Mouse (Mus musculus) stomach, embryonic 15.5 days (tissue): ENCODE data around the gene Itm2c. TPM values are rescaled to one million over a fixed set of nuclear protein-coding genes. Genes with fewer than 3 reads are reported as not detected.

ENCODE experiments used
- ATAC-seq: fragments of 200-750 bp; cut with Nextera tagmentation; 2 replicates; pipeline ENCODE4 v1.8.0; 2017; ENCODE audit warnings: low read depth, moderate number of reproducible peaks, moderate TSS enrichment; ENCODE audit not compliant: insufficient read depth, low FRiP score
- H3K27ac ChIP-seq: fragments of 300-500 bp; sonication (generic); 2 replicates; pipeline ENCODE4 v1.5.1; 2015; ENCODE audit warnings: mild to moderate bottlenecking, inconsistent platforms
- H3K27me3 ChIP-seq: fragments of 300-500 bp; sonication (generic); replicated peaks from 2 replicates; pipeline ENCODE4 v1.6.1; 2015; ENCODE audit warnings: inconsistent platforms
- H3K36me3 ChIP-seq: fragments of 300-500 bp; sonication (generic); 2 replicates; pipeline ENCODE4 v1.6.1; 2015; ENCODE audit warnings: inconsistent platforms
- H3K4me1 ChIP-seq: fragments of 300-500 bp; sonication (generic); 2 replicates; pipeline ENCODE4 v1.6.1; 2015; ENCODE audit warnings: inconsistent platforms
- H3K4me2 ChIP-seq: fragments of 300-500 bp; sonication (generic); 2 replicates; pipeline ENCODE4 v1.6.1; 2015; ENCODE audit warnings: mild to moderate bottlenecking, inconsistent platforms
- H3K4me3 ChIP-seq: fragments of 300-500 bp; sonication (generic); replicated peaks from 2 replicates; pipeline ENCODE4 v1.5.1; 2015; ENCODE audit warnings: inconsistent platforms
- H3K9ac ChIP-seq: fragments of 300-500 bp; sonication (generic); 2 replicates; pipeline ENCODE4 v1.6.1; 2015; ENCODE audit warnings: inconsistent platforms
- H3K9me3 ChIP-seq: fragments of 300-500 bp; sonication (generic); 2 replicates; pipeline ENCODE4 v1.6.1; 2016; ENCODE audit warnings: inconsistent platforms
- WGBS: fragments of 180-500 bp; shearing (Covaris S2); methylation state at CpG from one replicate; pipeline ENCODE4 v1.1.7; 2015; 5-methylcytosine and 5-hydroxymethylcytosine counted together
- polyA plus RNA-seq: library from polyadenylated mRNA; unstranded; fragments of >200 nt; fragmentation: Nextera tagmentation; extraction: Ambion mirVana; gene quantifications from 2 replicates; pipeline ENCODE4 v1.2.1, GENCODE M21; 2015

Itm2c gene
- polyA plus RNA-seq, 1 experiment from 2014 or later, result 165 TPM

DNA sequence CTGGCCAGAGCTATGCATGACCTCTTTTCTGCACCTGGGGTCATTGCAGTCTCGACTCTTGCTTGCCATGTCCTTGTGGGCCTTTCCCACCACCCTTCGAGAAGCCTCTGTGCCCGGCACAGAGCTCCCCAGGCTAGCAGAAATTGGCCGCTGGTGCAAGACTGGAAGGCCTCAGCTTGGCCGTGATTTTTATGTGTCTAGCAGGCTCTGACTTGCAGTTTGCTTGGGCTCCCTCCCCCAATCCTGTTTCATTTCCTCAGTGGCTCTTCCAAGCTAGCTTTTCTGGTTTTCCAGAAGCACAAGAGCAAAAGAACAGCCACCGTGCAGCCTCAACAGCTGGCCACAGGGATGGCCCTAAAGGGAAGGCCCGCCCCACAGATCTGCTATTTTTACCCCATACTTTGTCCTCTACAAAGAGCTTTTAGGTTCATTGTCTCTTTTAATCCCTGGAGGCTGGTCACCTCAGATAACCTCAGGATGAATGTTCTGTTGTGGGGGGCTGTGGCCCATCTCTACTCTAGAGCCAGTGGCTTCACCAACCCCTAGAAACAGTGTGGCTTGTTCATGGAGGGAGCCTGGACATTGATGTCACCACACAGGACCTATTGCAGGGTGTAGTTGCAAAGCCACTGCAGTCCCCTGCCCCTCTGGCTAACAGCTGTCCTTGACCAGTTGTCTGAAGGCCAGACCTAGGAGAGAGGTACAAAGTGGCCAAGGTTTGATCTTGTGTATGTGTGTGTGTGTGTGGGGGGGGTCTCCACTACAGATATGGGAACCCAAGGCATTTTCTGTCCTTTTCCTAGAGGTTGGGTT lies 6.6 kb downstream of the Itm2c start:
- Histone ChIP-seq H3K9ac (no peak overlapping the region), H3K9me3 (no peaks in the 10 kb centered on the region), H3K4me2 (no peak overlapping the region), H3K27ac (0 out of 2 replicates have a peak overlapping the region, but pooled peaks have one; percentile 41), H3K4me1 (peaks cover 59% of the 10 kb centered on the region), H3K36me3 (peaks cover 18% of the 10 kb centered on the region; the same call in 1 of the 2 replicates), H3K4me3 (no peak overlapping the region), H3K27me3 (no peaks in the 10 kb centered on the region)
- 52% methylated on average over 7 of the region's 7 CpGs for WGBS
- ATAC-seq, result no peak

DNA sequence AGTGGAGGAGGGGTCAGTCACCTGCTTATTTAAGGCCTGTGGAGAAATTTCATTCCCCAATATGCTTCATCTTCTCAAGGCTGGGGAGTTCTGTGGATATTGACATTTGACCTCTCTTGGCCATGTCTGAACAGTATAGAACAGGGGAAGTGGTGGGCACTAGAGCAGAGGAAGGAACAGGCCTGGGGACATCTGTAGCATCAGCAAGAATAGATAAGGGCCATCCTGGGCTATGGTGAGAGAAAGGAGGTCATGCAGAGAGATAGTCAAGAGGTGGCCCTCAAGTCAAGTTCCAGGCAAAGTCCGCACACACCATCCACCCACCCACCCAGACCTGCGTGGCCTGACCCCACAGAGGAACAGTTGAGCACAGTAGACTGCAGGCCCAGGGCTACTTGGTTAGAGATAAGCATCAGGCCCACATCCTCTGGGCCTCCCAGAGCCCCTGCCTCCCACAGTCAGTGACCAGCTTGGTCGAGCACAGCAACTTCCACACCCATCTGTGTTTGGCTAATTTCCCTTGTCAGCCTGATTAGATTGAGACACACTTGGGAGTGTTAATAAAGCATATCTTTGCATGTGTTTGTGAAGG lies 7.5 kb downstream of the Itm2c start:
- WGBS, result 56% methylated on average over 3 of the region's 3 CpGs
- H3K4me3 ChIP-seq, result no peak overlapping the region
- H3K9me3 ChIP-seq, result no peaks in the 10 kb centered on the region
- H3K9ac ChIP-seq, result no peak overlapping the region
- H3K27ac ChIP-seq, result peak overlapping the region; percentile 40; the same call in 1 of the 2 replicates
- peaks cover 51% of the 10 kb centered on the region for H3K4me1 ChIP-seq
- peaks cover 24% of the 10 kb centered on the region for H3K36me3 ChIP-seq
- no peaks in the 10 kb centered on the region for H3K27me3 ChIP-seq
- ATAC-seq, result peak; percentile 37; the same call in 1 of the 2 replicates
- H3K4me2 ChIP-seq, result no peak overlapping the region

DNA sequence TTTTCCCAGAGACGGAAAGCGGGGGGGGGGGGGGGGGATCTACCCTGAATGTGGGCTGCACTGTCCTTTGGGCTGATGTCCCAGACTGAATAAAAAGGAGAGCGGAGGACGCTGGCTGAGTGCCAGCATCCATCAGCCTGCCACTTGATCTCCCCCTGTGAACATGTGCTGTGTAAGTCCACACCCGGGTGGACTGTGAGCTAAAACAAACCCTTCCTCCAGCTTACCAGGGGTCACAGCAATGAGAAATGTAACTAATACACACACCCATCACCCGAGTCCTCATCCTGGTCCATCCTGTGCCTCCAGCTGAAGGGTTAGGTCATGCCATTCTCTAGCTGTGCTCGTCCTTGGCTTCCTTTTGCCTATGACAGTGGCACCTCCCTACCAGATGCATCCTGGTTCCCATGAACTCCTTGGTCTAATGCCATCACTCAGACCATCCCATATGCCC lies 8.1 kb downstream of the Itm2c start:
- Histone ChIP-seq H3K4me3 (no peak overlapping the region), H3K4me1 (peaks cover 46% of the 10 kb centered on the region), H3K9me3 (no peaks in the 10 kb centered on the region), H3K27ac (peak overlapping the region; percentile 40; the same call in 1 of the 2 replicates), H3K9ac (no peak overlapping the region), H3K27me3 (no peaks in the 10 kb centered on the region), H3K4me2 (no peak overlapping the region), H3K36me3 (peaks cover 29% of the 10 kb centered on the region)
- whole genome bisulfite sequencing, result 17% methylated on average over 7 of the region's 7 CpGs
- peak; percentile 25; the same call in 1 of the 2 replicates for ATAC-seq

DNA sequence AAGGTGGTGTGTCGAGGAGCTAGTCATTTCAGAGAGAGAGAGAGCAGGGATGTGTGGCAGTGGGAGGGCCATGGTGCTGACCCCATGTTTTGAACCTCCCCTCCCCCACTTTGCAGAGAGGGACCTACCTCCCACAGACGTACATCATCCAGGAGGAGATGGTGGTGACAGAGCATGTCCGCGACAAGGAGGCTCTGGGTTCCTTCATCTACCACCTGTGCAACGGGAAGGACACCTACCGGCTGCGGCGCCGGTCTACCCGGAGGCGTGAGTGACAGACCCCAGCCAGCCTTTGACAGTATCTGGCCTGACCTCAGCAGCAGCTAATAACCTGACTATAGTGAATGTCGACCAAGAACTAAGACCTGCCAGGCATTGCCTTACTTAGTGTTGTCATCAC lies 12.8 kb downstream of the Itm2c start:
- no peak for ATAC-seq

DNA sequence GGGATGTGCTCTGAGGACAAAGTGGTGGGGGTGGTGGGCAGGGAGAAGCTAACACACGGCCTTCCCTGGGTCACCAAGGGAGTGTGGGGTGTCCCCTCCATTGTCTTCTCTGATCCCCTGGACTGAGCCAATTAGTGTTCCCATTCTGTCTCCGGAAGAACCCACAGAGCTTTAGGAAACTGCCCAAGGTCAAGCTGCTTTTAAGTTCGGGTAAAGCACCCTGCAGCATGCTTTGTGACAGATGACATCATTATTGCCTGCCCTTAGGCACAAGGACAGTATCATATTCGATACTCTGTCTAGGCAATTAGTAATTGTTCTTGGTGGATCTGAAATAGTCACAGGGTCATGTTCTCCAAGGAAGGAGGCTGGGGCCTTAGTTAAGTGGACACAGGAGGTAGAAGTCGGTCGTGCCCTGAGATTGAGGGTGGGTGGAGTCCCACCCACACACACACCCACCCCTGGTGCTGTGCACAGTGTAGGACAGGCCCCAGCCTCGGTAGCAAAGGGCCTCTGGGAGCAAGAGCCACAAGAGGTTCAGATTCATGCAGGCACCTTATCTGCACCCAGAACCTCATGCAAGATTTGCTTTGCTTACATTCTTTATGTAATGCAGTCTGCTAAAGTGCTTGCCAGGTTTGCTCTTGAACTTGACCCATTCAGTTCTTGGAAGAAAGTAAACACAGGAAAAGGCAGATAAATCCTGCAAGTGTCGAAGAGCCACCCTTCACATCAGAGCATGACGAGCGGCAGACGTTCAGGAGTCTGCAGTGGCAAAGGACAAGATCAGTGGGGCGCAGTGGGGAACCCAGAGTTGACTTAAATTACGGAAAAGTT lies 14.9 kb downstream of the Itm2c start:
- ATAC-seq, result peak; percentile 87
- H3K27ac ChIP-seq, result 0 out of 2 replicates have a peak overlapping the region, but pooled peaks have one; percentile 26
- H3K36me3 ChIP-seq, result peaks cover 34% of the 10 kb centered on the region
- whole genome bisulfite sequencing, result 26% methylated on average over 13 of the region's 13 CpGs
- no peaks in the 10 kb centered on the region for H3K27me3 ChIP-seq
- no peaks in the 10 kb centered on the region for H3K9me3 ChIP-seq
- H3K4me2 ChIP-seq, result no peak overlapping the region
- H3K4me1 ChIP-seq, result 0 out of 2 replicates have a peak, but pooled peaks cover 3% of the 10 kb centered on the region
- no peak overlapping the region for H3K9ac ChIP-seq
- no peak overlapping the region for H3K4me3 ChIP-seq

More for the DNA sequence above, 12.8 kb downstream of the Itm2c start:
- no peaks in the 10 kb centered on the region for H3K9me3 ChIP-seq
- H3K4me2 ChIP-seq, result no peak overlapping the region
- H3K4me3 ChIP-seq, result no peak overlapping the region
- H3K27ac ChIP-seq, result no peak overlapping the region
- H3K27me3 ChIP-seq, result no peaks in the 10 kb centered on the region
- WGBS, result 90% methylated on average over 12 of the region's 12 CpGs
- H3K4me1 ChIP-seq, result peaks cover 8% of the 10 kb centered on the region
- no peak overlapping the region for H3K9ac ChIP-seq
- H3K36me3 ChIP-seq, result peaks cover 39% of the 10 kb centered on the region

DNA sequence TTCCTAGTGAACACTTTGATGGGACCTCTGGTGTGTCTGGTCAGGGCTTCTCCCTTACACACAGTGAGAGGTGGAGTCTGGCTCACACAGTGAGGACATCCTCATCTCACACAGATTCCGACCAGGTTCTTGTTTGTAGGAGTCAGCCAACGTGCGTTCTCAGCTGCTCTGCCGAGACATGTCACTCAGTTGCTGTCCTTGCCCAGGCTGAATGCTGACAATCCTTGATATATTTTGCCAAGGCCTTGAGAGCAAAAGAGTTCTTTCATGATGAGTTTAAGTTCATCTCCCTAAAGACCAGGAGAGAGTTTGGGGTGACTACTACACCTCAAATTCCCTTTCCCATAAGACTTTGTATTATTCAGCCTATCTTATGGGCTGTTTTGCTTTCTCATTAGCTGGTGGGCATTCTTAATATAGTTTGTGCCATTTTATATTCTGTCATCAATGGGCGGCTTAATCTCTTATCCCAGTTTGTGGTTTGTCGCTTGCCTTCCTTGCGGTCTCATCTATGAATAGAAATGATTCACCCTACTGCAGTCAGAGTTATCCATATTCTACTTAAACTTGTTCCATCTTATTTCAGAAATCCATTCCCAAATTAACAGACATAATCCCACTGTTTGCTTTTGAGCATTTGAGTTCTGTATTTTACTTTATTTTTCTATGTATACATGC lies 19.1 kb downstream of the Itm2c start:
- Histone ChIP-seq H3K4me3 (no peak overlapping the region), H3K36me3 (no peaks in the 10 kb centered on the region), H3K4me1 (0 out of 2 replicates have a peak, but pooled peaks cover 3% of the 10 kb centered on the region), H3K27me3 (no peaks in the 10 kb centered on the region), H3K9me3 (no peaks in the 10 kb centered on the region), H3K4me2 (no peak overlapping the region), H3K9ac (no peak overlapping the region), H3K27ac (no peak overlapping the region)
- no peak for ATAC-seq
- 88% methylated on average over 7 of the region's 7 CpGs for WGBS

DNA sequence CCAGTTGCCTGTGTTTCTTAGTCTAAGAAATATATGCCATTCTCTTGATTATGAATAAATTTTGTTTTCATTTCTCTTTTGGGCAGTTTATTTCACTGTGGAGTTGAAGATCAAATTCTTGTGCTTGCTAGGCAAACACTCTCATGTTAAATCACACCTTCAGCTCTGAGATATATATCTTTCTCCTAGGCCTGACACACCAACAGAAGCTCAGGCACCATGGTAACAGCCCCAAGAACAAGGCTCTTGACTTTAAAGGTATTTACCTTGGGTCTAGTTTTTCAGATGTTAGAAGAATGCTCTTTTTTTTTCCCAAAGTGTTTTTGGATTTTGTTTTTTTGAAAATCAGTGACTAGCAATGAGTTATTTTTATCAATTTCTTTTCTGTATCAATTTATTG lies 21.8 kb downstream of the Itm2c start:
- Histone ChIP-seq H3K4me1 (no peaks in the 10 kb centered on the region), H3K27me3 (no peaks in the 10 kb centered on the region), H3K4me2 (no peak overlapping the region), H3K9ac (no peak overlapping the region), H3K9me3 (no peaks in the 10 kb centered on the region), H3K27ac (no peak overlapping the region), H3K4me3 (no peak overlapping the region), H3K36me3 (no peaks in the 10 kb centered on the region)
- no peak for ATAC-seq

DNA sequence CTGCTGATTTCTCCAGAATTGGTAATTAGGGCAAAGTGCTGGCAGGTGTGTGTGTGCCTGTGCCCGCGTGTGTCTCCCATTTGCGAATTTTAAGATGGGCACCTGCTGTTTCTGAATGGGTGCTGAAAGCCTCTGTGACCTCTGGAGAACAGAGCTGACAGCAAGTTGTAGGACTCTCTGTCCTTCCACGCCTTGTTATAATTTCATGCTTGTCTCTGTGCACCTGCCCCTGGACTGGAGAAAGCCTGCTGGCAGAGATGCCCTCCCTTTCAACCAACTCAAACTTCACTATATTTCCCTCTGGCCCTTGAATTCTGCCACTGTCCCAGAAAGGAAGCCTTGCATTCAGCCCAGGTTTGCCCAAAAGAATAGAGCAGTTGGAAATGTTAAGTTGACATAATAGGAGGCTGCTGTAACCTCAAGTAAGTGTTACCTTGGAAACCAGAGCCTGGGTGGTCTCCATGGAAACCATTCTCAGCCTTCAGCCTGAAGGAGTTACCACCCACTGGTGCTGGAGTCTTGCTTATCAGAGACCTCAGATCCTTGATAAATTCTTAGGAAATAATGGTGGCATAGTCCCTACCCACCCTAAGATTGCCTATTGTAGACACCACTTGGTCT lies 22.9 kb downstream of the Itm2c start:
- 61% methylated on average over 4 of the region's 4 CpGs for WGBS
- Histone ChIP-seq H3K27me3 (no peaks in the 10 kb centered on the region), H3K4me1 (no peaks in the 10 kb centered on the region), H3K4me2 (no peak overlapping the region), H3K36me3 (no peaks in the 10 kb centered on the region), H3K4me3 (no peak overlapping the region), H3K9ac (no peak overlapping the region), H3K9me3 (no peaks in the 10 kb centered on the region), H3K27ac (no peak overlapping the region)
- no peak for ATAC-seq

DNA sequence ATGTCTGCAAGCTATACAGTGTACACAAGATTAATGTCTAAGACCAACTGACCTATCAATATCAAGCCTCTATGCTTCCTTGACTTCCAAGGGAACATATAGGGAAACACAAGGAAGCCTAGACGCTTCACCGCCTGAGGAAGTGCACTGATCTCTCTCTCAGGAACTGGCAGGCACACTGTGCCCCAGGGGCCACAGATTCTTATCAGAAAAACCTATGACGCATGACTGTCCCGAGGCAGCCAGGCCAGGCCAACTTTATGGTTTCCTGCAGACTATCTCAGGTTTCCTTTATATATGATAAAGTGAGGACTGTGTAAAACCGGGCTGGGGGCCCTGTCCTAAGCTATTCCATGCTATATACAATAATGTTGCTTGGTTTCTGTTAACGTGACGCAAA lies 25.5 kb downstream of the Itm2c start:
- Histone ChIP-seq H3K4me3 (no peak overlapping the region), H3K4me2 (no peak overlapping the region), H3K27me3 (no peaks in the 10 kb centered on the region), H3K27ac (no peak overlapping the region), H3K9me3 (no peaks in the 10 kb centered on the region), H3K9ac (no peak overlapping the region), H3K4me1 (no peaks in the 10 kb centered on the region), H3K36me3 (no peaks in the 10 kb centered on the region)
- 73% methylated on average over 7 of the region's 7 CpGs for WGBS
- no peak for ATAC-seq

DNA sequence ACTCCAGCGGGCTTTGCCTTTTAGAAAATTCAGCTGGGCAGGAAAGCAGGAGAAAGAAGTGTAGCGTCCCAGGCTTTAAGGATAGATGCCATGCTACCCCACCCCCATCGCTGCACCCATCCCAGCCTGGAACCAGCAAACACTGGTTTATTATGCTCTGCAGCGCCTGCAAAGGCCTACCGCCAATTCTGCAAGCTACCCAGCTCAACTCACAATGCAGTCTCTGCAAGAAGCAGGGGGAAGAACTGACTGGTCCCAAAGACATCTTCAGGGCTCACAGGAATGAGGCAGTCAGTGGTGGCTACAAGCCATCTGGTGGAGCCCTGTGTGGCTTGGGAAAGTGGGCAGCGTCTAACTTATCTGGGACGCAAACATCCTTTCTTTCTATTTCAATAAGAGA lies 27.6 kb downstream of the Itm2c start:
- H3K27ac ChIP-seq, result no peak overlapping the region
- no peaks in the 10 kb centered on the region for H3K4me1 ChIP-seq
- H3K27me3 ChIP-seq, result no peaks in the 10 kb centered on the region
- H3K9me3 ChIP-seq, result no peaks in the 10 kb centered on the region
- no peak overlapping the region for H3K4me2 ChIP-seq
- no peak overlapping the region for H3K9ac ChIP-seq
- WGBS, result 85% methylated on average over 7 of the region's 7 CpGs
- ATAC-seq, result no peak
- H3K36me3 ChIP-seq, result no peaks in the 10 kb centered on the region
- no peak overlapping the region for H3K4me3 ChIP-seq
